11 mouse cellular contexts compared by ENCODE assay signal in the genomic region with DNA sequence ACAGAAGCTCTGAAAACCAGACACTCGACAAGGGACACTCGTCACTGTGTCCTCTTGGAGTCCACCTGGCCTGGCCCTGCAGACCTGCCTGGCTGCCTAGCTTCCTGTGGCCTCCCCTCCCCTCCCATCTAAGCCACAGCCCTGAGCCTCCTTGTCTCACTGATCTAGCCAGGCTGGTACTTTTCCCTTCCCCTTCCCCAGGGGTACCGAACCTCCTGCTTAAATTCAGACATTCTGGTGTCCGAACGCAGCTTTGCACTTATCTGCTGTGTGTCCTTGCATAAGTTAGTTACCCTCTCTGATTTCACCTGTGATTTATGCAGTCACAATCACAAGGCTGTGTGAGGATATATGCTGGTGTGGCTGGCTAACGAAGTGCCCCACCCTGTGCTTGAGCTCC. TPM values are rescaled to one million over a fixed set of nuclear protein-coding genes. Genes with fewer than 3 reads are reported as not detected.
DNase-seq lines count a peak whose midpoint lies in the region; ATAC-seq and TF ChIP-seq lines count a peak whose summit lies in the region.
"Had no signal": no experiment of that assay in that cellular context is flagged by ENCODE, and none has a peak within 500 bp of the region (broad histone marks: within the 10 kb centered on the region; RNA-seq: fewer than 3 reads in every experiment).

No protein-coding gene starts in this region.

- H3K4me2 ChIP-seq in heart, postnatal 0 days (ENCODE audit: low read depth, low read length), result no peak overlapping the region
- no peak overlapping the region for H3K4me2 ChIP-seq in limb, embryonic 11.5 days (ENCODE audit: low read depth, severe bottlenecking)
- H3K4me2 ChIP-seq: midbrain, embryonic 11.5 days had no signal

- TF ChIP-seq POLR2A in testis, adult 2 months (IDR thresholded peaks at IDR 0.05; ENCODE audit: control insufficient read depth, low read depth, low read length), result no peak; the same call in 1 of the 2 replicates

- no peak for TF ChIP-seq CTCF in heart, postnatal 0 days (IDR thresholded peaks at IDR 0.05; ENCODE audit: low read depth)
- no peak for TF ChIP-seq CTCF in testis, adult 2 months (IDR thresholded peaks at IDR 0.05; ENCODE audit: control insufficient read depth, insufficient read depth, insufficient replicate concordance, low read depth, low read length)

- 60% methylated on average over 6 of the region's 6 CpGs for WGBS in heart, postnatal 0 days
- WGBS in limb, embryonic 11.5 days, result 52% methylated on average over 6 of the region's 6 CpGs

- no peak for TF ChIP-seq EP300 in heart, postnatal 0 days (IDR thresholded peaks at IDR 0.05; ENCODE audit: low read depth)

- ATAC-seq in heart, postnatal 0 days (ENCODE audit: insufficient read depth, low read depth), result no peak
- ATAC-seq in limb, embryonic 11.5 days (ENCODE audit: insufficient number of reproducible peaks, low FRiP score, low TSS enrichment, low read depth), result peak; percentile 5; the same call in 1 of the 2 replicates
- ATAC-seq in activated CD4-positive, CD25-positive, alpha-beta regulatory T cell, adult 4 months, result no peak
- ATAC-seq: forebrain, embryonic 14.5 days had no signal

- no peaks in the 10 kb centered on the region for H3K36me3 ChIP-seq in heart, postnatal 0 days (replicated peaks; ENCODE audit: control insufficient read depth, insufficient read depth, low read length)
- H3K36me3 ChIP-seq in testis, adult 2 months (ENCODE audit: control insufficient read depth, insufficient read depth, low read length), result no peaks in the 10 kb centered on the region
- no peaks in the 10 kb centered on the region for H3K36me3 ChIP-seq in limb, embryonic 11.5 days (ENCODE audit: control insufficient read depth, insufficient read depth, low read length)

- no peaks in the 10 kb centered on the region for H3K9me3 ChIP-seq in heart, postnatal 0 days (replicated peaks; ENCODE audit: control insufficient read depth, low read length)
- H3K9me3 ChIP-seq in limb, embryonic 11.5 days (ENCODE audit: control insufficient read depth, low read length), result no peaks in the 10 kb centered on the region

- no peak for DNase-seq in heart, postnatal 0 days (ENCODE audit: low spot score)
- DNase-seq in heart, adult 11 months, result no peak
- DNase-seq in testis, postnatal 14 days (ENCODE audit: low spot score), result no peak
- DNase-seq in limb, embryonic 11.5 days (ENCODE audit: low spot score), result no peak
- DNase-seq in layer of hippocampus, postnatal 14 days (ENCODE audit: low spot score in 2 of 2), result no peak
- DNase-seq in right cerebral cortex, adult 2 months (ENCODE audit: low spot score in 2 of 2), result no peak
- DNase-seq: cerebellum, postnatal 25 days had no signal

- H3K4me1 ChIP-seq in heart, postnatal 0 days (ENCODE audit: control insufficient read depth, insufficient read depth), result peaks cover 4% of the 10 kb centered on the region; the same call in 1 of the 2 replicates
- H3K4me1 ChIP-seq in testis, adult 2 months (ENCODE audit: control insufficient read depth, insufficient read depth, low read length), result peaks cover 6% of the 10 kb centered on the region
- peaks cover 19% of the 10 kb centered on the region for H3K4me1 ChIP-seq in limb, embryonic 11.5 days (ENCODE audit: control insufficient read depth, insufficient read depth, low read length)

- no peaks in the 10 kb centered on the region for H3K27me3 ChIP-seq in heart, postnatal 0 days (ENCODE audit: control insufficient read depth, insufficient read depth, low read length)
- H3K27me3 ChIP-seq in testis, adult 2 months (ENCODE audit: control insufficient read depth, insufficient read depth, low read length), result no peaks in the 10 kb centered on the region
- no peaks in the 10 kb centered on the region for H3K27me3 ChIP-seq in limb, embryonic 11.5 days (ENCODE audit: control insufficient read depth, insufficient read depth, low read length)

- H3K9ac ChIP-seq in heart, postnatal 0 days (replicated peaks; ENCODE audit: low read depth, low read length), result no peak overlapping the region
- no peak overlapping the region for H3K9ac ChIP-seq in limb, embryonic 11.5 days (ENCODE audit: low read length)

- H3K27ac ChIP-seq in heart, postnatal 0 days (ENCODE audit: low read depth), result peak overlapping the region; percentile 26; the same call in 1 of the 2 replicates
- H3K27ac ChIP-seq in testis, adult 2 months (ENCODE audit: control insufficient read depth, insufficient read depth, low read depth, low read length), result no peak overlapping the region
- no peak overlapping the region; the same call in 1 of the 2 replicates for H3K27ac ChIP-seq in limb, embryonic 11.5 days (replicated peaks; ENCODE audit: low read depth, low read length)

- no peak overlapping the region for H3K4me3 ChIP-seq in heart, postnatal 0 days (ENCODE audit: low read depth, low read length)
- H3K4me3 ChIP-seq in testis, adult 2 months (ENCODE audit: control insufficient read depth, low read depth, low read length), result peak overlapping the region; percentile 25
- H3K4me3 ChIP-seq in limb, embryonic 11.5 days (ENCODE audit: low read depth, low read length), result no peak overlapping the region

RNA-seq across cellular contexts. Expression of a gene that starts 40.3 kb away (rescaled TPM):
- 62.0 and 63.6 TPM in 2 replicates for total RNA-seq in heart, postnatal 0 days (2014; rRNA removed; ENCODE audit: low replicate concordance)
- polyA plus RNA-seq in heart, postnatal 0 days (2015; fragmentation: Nextera tagmentation; extraction: Ambion mirVana), result 15.7 and 17.5 TPM in 2 replicates
- polyA plus RNA-seq in testis, adult 2 months (2012; rRNA removed), result 4.5 and 4.6 TPM in 2 replicates
- 33.2 and 38.1 TPM in 2 replicates for polyA plus RNA-seq in limb, embryonic 11.5 days (2014; fragmentation: Nextera tagmentation; extraction: Ambion mirVana)
- total RNA-seq in layer of hippocampus, postnatal 14 days (2021), result 10 to 100 TPM; 80.9 to 86.7 TPM
- polyA plus RNA-seq in activated CD4-positive, CD25-positive, alpha-beta regulatory T cell, adult 4 months (2017; shearing (Covaris generic)), result 100 to 1,000 TPM; 243 to 280 TPM

RNA-seq across cellular contexts. Expression of a gene that starts 46.5 kb away (rescaled TPM):
- 72.2 and 106 TPM in 2 replicates for total RNA-seq in heart, postnatal 0 days (2014; rRNA removed; ENCODE audit: low replicate concordance)
- 317 and 322 TPM in 2 replicates for polyA plus RNA-seq in heart, postnatal 0 days (2015; fragmentation: Nextera tagmentation; extraction: Ambion mirVana)
- 133 and 144 TPM in 2 replicates for polyA plus RNA-seq in testis, adult 2 months (2012; rRNA removed)
- polyA plus RNA-seq in limb, embryonic 11.5 days (2014; fragmentation: Nextera tagmentation; extraction: Ambion mirVana), result 263 and 266 TPM in 2 replicates
- total RNA-seq in layer of hippocampus, postnatal 14 days (2021), result 100 to 1,000 TPM; 106 to 116 TPM
- polyA plus RNA-seq in activated CD4-positive, CD25-positive, alpha-beta regulatory T cell, adult 4 months (2017; shearing (Covaris generic)), result 100 to 1,000 TPM; 219 to 245 TPM
